Mouse (Mus musculus) adrenal gland, adult 2 months (tissue): ENCODE measurements at regions not wholly inside any gene's neighbourhood (a gene's known extent, or its start where the extent isn't known, plus 50 kb on each side); places are given as distances from the start of the nearest gene placed in this dataset.
A peak's percentile ranks its signal among the peaks of the same experiment; 100 is the strongest.

Experiments used
- DNase-seq: peaks from one replicate; pipeline ENCODE4 v3.0.0; 2021

GRCm38 (mm10) chr15:97577196-97577595 is 128.4 kb downstream of the Rpap3 start:
- no peak for DNase-seq

- no peak for DNase-seq
Measured at GRCm38 (mm10) chr15:97572639-97573038, 133.0 kb downstream of the Rpap3 start.

GRCm38 (mm10) chr15:97571885-97572284 is 133.7 kb downstream of the Rpap3 start:
- peak; percentile 23 for DNase-seq

- DNase-seq: no peak
Measured at GRCm38 (mm10) chr15:97560096-97560495, 145.5 kb downstream of the Rpap3 start.

GRCm38 (mm10) chr15:97558725-97559124 is 146.9 kb downstream of the Rpap3 start:
- no peak for DNase-seq

- DNase-seq: no peak
Measured at GRCm38 (mm10) chr15:97548354-97548753, 157.3 kb downstream of the Rpap3 start.

- no peak for DNase-seq
Measured at GRCm38 (mm10) chr15:97545034-97545433, 160.6 kb downstream of the Rpap3 start.

GRCm38 (mm10) chr15:97541646-97542045 is 164.0 kb downstream of the Rpap3 start:
- DNase-seq: no peak

GRCm38 (mm10) chr15:97536145-97536544 is 169.5 kb downstream of the Rpap3 start:
- no peak for DNase-seq

- no peak for DNase-seq
Measured at GRCm38 (mm10) chr15:97534878-97535277, 170.7 kb downstream of the Rpap3 start.

GRCm38 (mm10) chr15:97533553-97534291 is 171.9 kb downstream of the Rpap3 start:
- no peak for DNase-seq

GRCm38 (mm10) chr15:97532346-97532910 is 173.2 kb downstream of the Rpap3 start:
- no peak for DNase-seq

- DNase-seq: no peak
Measured at GRCm38 (mm10) chr15:97528291-97529050, 177.2 kb downstream of the Rpap3 start.

- no peak for DNase-seq
Measured at GRCm38 (mm10) chr15:97520395-97520794, 185.2 kb downstream of the Rpap3 start.

- DNase-seq: no peak
Measured at GRCm38 (mm10) chr15:97519919-97520345, 185.7 kb downstream of the Rpap3 start.

GRCm38 (mm10) chr15:97517926-97518325 is 187.7 kb downstream of the Rpap3 start:
- DNase-seq: peak; percentile 36

GRCm38 (mm10) chr15:97517188-97517587 is 188.4 kb downstream of the Rpap3 start:
- no peak for DNase-seq

GRCm38 (mm10) chr15:97515773-97516172 is 189.9 kb downstream of the Rpap3 start:
- no peak for DNase-seq

- no peak for DNase-seq
Measured at GRCm38 (mm10) chr15:97507656-97508306, 197.8 kb downstream of the Rpap3 start.

GRCm38 (mm10) chr15:97507176-97507575 is 198.4 kb downstream of the Rpap3 start:
- no peak for DNase-seq

GRCm38 (mm10) chr15:97505715-97506114 is 199.9 kb downstream of the Rpap3 start:
- DNase-seq: no peak

GRCm38 (mm10) chr15:97504325-97504724 is 201.3 kb downstream of the Rpap3 start:
- DNase-seq: no peak

- DNase-seq: no peak
Measured at GRCm38 (mm10) chr15:97502056-97502455, 203.6 kb downstream of the Rpap3 start.
